Mouse (Mus musculus) yolk sac, embryonic 10.5 days (tissue): ENCODE measurements around the gene Pak6.
"Not testable (repeated sequence)": the region's sequence is repeated elsewhere in the genome, so short reads cannot be mapped to it uniquely, and the experiment has no call there.

Experiments
- DNase-seq: peaks from one replicate; pipeline ENCODE4 v3.0.0-alpha.2; 2017; ENCODE audit warnings: low spot score

Gene Pak6

GRCm38 (mm10) chr2:118662902-118663803 lies at the start of gene Pak6:
Pak6 (plus strand) TSS chr2:118663303.
- no peak for DNase-seq

- DNase-seq, result no peak
Observed at GRCm38 (mm10) chr2:118618013-118618412, 45.1 kb upstream of the Pak6 start.

- no peak for DNase-seq
Observed at GRCm38 (mm10) chr2:118620101-118620500, 43.0 kb upstream of the Pak6 start.

- DNase-seq, result no peak
Observed at GRCm38 (mm10) chr2:118620608-118621007, 42.5 kb upstream of the Pak6 start.

- DNase-seq, result no peak
Observed at GRCm38 (mm10) chr2:118629276-118629675, 33.8 kb upstream of the Pak6 start.

- no peak for DNase-seq
Observed at GRCm38 (mm10) chr2:118633441-118633840, 29.7 kb upstream of the Pak6 start.

- peak; percentile 47 for DNase-seq
Observed at GRCm38 (mm10) chr2:118637258-118637657, 25.8 kb upstream of the Pak6 start.

- DNase-seq, result peak; percentile 73
Observed at GRCm38 (mm10) chr2:118637888-118638526, 25.1 kb upstream of the Pak6 start.

GRCm38 (mm10) chr2:118638686-118639085 lies 24.4 kb upstream of the Pak6 start:
- no peak for DNase-seq

GRCm38 (mm10) chr2:118641147-118641546 lies 22.0 kb upstream of the Pak6 start:
- DNase-seq, result no peak

- no peak for DNase-seq
Observed at GRCm38 (mm10) chr2:118642431-118642830, 20.7 kb upstream of the Pak6 start.

- DNase-seq, result no peak
Observed at GRCm38 (mm10) chr2:118642942-118643341, 20.2 kb upstream of the Pak6 start.

GRCm38 (mm10) chr2:118646665-118647064 lies 16.4 kb upstream of the Pak6 start:
- no peak for DNase-seq

- not testable (repeated sequence) for DNase-seq
Observed at GRCm38 (mm10) chr2:118650697-118651096, 12.4 kb upstream of the Pak6 start.

- peak; percentile 79 for DNase-seq
Observed at GRCm38 (mm10) chr2:118656688-118657281, 6.3 kb upstream of the Pak6 start.

GRCm38 (mm10) chr2:118658457-118658856 lies 4.6 kb upstream of the Pak6 start:
- peak; percentile 77 for DNase-seq

GRCm38 (mm10) chr2:118659077-118659476 lies 4.0 kb upstream of the Pak6 start:
- DNase-seq, result peak; percentile 72

- no peak for DNase-seq
Observed at GRCm38 (mm10) chr2:118659493-118659892, 3.6 kb upstream of the Pak6 start.

GRCm38 (mm10) chr2:118659998-118660452 lies 3.1 kb upstream of the Pak6 start:
- peak; percentile 74 for DNase-seq

GRCm38 (mm10) chr2:118661891-118662290 lies 1.2 kb upstream of the Pak6 start:
- DNase-seq, result peak; percentile 63

- DNase-seq, result no peak
Observed at GRCm38 (mm10) chr2:118663804-118664766, 982 bp downstream of the Pak6 start.
